Mouse (Mus musculus): ENCODE data around the gene Nr2e1.

The Nr2e1 gene

GRCm38 (mm10) chr10:42583157-42583872 lies at the start of gene Nr2e1, which contains the start of gene Ostm1:
Gene Nr2e1, minus strand, starts transcription at chr10:42583632.
Gene Ostm1, plus strand, starts transcription at chr10:42583822.
- peak; percentile 50 for DNase-seq

- peak; percentile 27 for DNase-seq
These were observed 49.3 kb upstream of the Nr2e1 start for GRCm38 (mm10) chr10:42632453-42633360.

GRCm38 (mm10) chr10:42631754-42632452 lies 48.5 kb upstream of the Nr2e1 start:
- peak; percentile 6 for DNase-seq

- DNase-seq, result no peak
These were observed 47.3 kb upstream of the Nr2e1 start for GRCm38 (mm10) chr10:42630596-42631355.

GRCm38 (mm10) chr10:42625907-42626306 lies 42.5 kb upstream of the Nr2e1 start:
- no peak for DNase-seq

GRCm38 (mm10) chr10:42618291-42618690 lies 34.9 kb upstream of the Nr2e1 start:
- no peak for DNase-seq

- no peak for DNase-seq
These were observed 31.3 kb upstream of the Nr2e1 start for GRCm38 (mm10) chr10:42614766-42615165.

- peak; percentile 11 for DNase-seq
These were observed 30.4 kb upstream of the Nr2e1 start for GRCm38 (mm10) chr10:42613639-42614381.

- no peak for DNase-seq
These were observed 29.6 kb upstream of the Nr2e1 start for GRCm38 (mm10) chr10:42613075-42613474.

GRCm38 (mm10) chr10:42606757-42607156 lies 23.3 kb upstream of the Nr2e1 start:
- no peak for DNase-seq

GRCm38 (mm10) chr10:42604874-42605273 lies 21.4 kb upstream of the Nr2e1 start:
- DNase-seq, result no peak

GRCm38 (mm10) chr10:42601556-42601955 lies 18.1 kb upstream of the Nr2e1 start:
- DNase-seq, result no peak

GRCm38 (mm10) chr10:42598615-42599014 lies 15.2 kb upstream of the Nr2e1 start:
- no peak for DNase-seq

GRCm38 (mm10) chr10:42593201-42593600 lies 9.8 kb upstream of the Nr2e1 start:
- no peak for DNase-seq

GRCm38 (mm10) chr10:42591993-42592686 lies 8.7 kb upstream of the Nr2e1 start:
- DNase-seq, result no peak

- DNase-seq, result no peak
These were observed 8.0 kb upstream of the Nr2e1 start for GRCm38 (mm10) chr10:42591185-42591992.

- no peak for DNase-seq
These were observed 7.1 kb upstream of the Nr2e1 start for GRCm38 (mm10) chr10:42590261-42591184.

- DNase-seq, result no peak
These were observed 6.1 kb upstream of the Nr2e1 start for GRCm38 (mm10) chr10:42589505-42589904.

Data from kidney, adult 18-20 months (tissue).